Mouse (Mus musculus): ENCODE measurements around the gene Igtp. TPM values are rescaled to one million over a fixed set of nuclear protein-coding genes. Genes with fewer than 3 reads are reported as not detected.

Igtp gene
- polyA plus RNA-seq, 1 experiment = 18.6 TPM

DNA sequence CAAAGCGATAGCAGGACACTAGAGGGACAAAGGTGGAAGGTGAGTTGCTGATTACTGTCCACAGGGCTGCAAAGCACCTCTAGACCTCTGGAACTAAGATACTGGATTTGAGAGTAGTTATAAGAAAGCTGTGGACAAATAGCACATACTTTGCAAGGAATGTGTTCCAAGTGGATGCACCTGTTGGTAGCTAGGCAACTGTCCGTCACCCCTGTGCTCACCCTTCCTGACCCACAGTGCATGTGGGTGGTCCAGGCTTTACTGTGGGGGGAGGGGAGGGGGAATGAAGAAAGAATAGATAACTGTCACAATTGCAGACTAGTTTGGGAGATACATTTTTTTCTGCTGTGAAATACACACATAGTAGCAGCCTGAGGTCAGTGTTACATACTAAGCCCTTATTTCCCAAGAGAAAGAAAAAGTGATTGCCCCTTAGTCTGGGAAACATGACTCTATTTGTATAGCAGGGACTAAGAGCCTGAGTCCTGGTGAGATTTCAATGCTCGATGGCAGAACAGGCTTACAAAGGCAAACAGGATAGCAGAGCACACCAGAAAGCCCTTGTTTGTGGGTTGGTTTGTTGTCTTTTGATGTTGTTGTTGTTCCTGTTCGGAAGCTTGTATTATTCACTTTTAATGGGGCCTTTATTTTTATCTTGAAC is 5.4 kb upstream of the Igtp start:
- Histone ChIP-seq H3K4me1 (ENCODE audit: control insufficient read depth, insufficient read depth, low read length) (peaks cover 4% of the 10 kb centered on the region; the same call in 1 of the 2 replicates), H3K27ac (ENCODE audit: insufficient read depth, low read depth, low read length) (no peak overlapping the region; the same call in 1 of the 2 replicates), H3K36me3 (ENCODE audit: control insufficient read depth, insufficient read depth, low read length) (no peaks in the 10 kb centered on the region), H3K4me3 (ENCODE audit: insufficient read depth, low read depth, low read length) (no peak overlapping the region), H3K27me3 (replicated peaks; ENCODE audit: control insufficient read depth, insufficient read depth, low read length) (no peaks in the 10 kb centered on the region)
- DNase-seq = no peak
- TF ChIP-seq POLR2A (IDR thresholded peaks at IDR 0.05; ENCODE audit: low read depth, low read length) (no peak), CTCF (conservative IDR thresholded peaks at IDR 0.05; ENCODE audit: insufficient read depth, insufficient read length, low read depth, low read length) (no peak)
- WGBS = 45% methylated on average over 4 of the region's 4 CpGs

DNA sequence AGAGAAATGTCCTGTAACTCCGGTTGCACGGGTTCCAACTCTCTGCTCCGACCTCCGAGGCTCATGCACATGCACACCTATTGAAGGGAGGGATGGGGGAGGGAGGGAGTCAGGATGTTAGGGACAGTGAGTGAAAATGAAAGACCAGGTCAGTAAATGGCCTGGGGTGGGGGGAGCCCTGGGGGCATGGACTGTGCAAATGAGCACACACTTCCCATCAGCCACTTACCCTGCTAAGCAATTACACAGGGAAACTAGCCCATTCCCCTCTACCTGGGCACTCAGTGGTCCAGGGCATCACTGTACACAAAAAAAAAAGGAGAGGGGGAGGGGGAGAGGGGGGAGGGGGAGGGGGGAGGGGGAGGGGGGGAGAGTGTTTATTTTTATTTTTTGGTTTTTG is 693 bp upstream of the Igtp start:
- Histone ChIP-seq H3K27ac (ENCODE audit: insufficient read depth, low read depth, low read length) (no peak overlapping the region), H3K27me3 (replicated peaks; ENCODE audit: control insufficient read depth, insufficient read depth, low read length) (no peaks in the 10 kb centered on the region), H3K36me3 (ENCODE audit: control insufficient read depth, insufficient read depth, low read length) (no peaks in the 10 kb centered on the region), H3K4me3 (ENCODE audit: insufficient read depth, low read depth, low read length) (peak overlapping the region; percentile 76; the same call in 1 of the 2 replicates), H3K4me1 (ENCODE audit: control insufficient read depth, insufficient read depth, low read length) (peaks cover 10% of the 10 kb centered on the region; the same call in 1 of the 2 replicates)
- DNase-seq = no peak
- WGBS = 81% methylated on average over 4 of the region's 4 CpGs
- TF ChIP-seq CTCF (conservative IDR thresholded peaks at IDR 0.05; ENCODE audit: insufficient read depth, insufficient read length, low read depth, low read length) (no peak), POLR2A (IDR thresholded peaks at IDR 0.05; ENCODE audit: low read depth, low read length) (no peak)

DNA sequence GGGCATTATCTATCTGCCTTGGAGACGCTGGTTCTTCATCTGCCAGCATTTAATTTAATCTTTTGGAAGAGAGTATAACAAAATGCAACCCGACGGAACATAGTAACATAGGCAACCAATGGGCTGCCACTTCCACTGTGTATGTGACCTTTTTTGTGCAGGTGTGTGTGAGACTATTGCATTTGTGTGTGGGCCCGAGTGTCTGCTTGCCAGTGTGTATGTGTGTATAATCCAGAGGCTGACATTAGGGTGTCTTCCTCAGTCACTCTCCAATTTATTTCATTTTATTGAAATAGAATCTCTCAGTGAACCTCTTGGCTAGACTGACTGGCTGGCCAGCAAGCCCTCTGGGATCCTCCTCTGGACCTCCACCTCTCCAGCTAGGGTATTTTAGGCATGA is 870 bp downstream of the Igtp start:
- DNase-seq = no peak
- peaks cover 6% of the 10 kb centered on the region; the same call in 1 of the 2 replicates for H3K4me1 ChIP-seq (ENCODE audit: control insufficient read depth, insufficient read depth, low read length)
- 86% methylated on average over 4 of the region's 4 CpGs for WGBS
- H3K27ac ChIP-seq (ENCODE audit: insufficient read depth, low read depth, low read length) = no peak overlapping the region
- H3K4me3 ChIP-seq (ENCODE audit: insufficient read depth, low read depth, low read length) = peak overlapping the region; percentile 16
- H3K27me3 ChIP-seq (replicated peaks; ENCODE audit: control insufficient read depth, insufficient read depth, low read length) = no peaks in the 10 kb centered on the region
- TF ChIP-seq POLR2A (IDR thresholded peaks at IDR 0.05; ENCODE audit: low read depth, low read length) (no peak), CTCF (conservative IDR thresholded peaks at IDR 0.05; ENCODE audit: insufficient read depth, insufficient read length, low read depth, low read length) (no peak)
- H3K36me3 ChIP-seq (ENCODE audit: control insufficient read depth, insufficient read depth, low read length) = no peaks in the 10 kb centered on the region

DNA sequence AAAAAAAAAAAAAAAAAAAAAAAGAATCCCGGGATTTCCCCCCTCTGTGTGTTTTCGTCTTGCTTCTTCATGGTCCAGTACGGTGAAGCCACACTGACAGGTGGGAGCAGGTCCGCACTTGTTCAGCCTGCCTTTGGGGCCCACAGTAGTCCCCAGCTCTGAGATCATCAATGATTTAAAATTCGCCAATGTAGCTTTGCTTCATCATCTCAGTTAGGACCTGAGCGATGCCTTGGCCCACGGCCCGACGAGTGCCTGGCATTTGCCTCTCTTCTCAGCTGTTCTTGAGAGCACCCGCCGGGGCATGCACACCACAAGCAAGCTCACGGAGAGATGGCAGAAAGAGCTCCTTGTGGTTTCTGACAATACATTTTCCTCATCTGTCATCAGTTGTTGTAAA is 1.7 kb downstream of the Igtp start:
- no peak overlapping the region for H3K4me3 ChIP-seq (ENCODE audit: insufficient read depth, low read depth, low read length)
- TF ChIP-seq CTCF (conservative IDR thresholded peaks at IDR 0.05; ENCODE audit: insufficient read depth, insufficient read length, low read depth, low read length) (no peak), POLR2A (IDR thresholded peaks at IDR 0.05; ENCODE audit: low read depth, low read length) (no peak)
- no peak for DNase-seq
- H3K36me3 ChIP-seq (ENCODE audit: control insufficient read depth, insufficient read depth, low read length) = no peaks in the 10 kb centered on the region
- WGBS = 84% methylated on average over 12 of the region's 12 CpGs
- no peaks in the 10 kb centered on the region for H3K27me3 ChIP-seq (replicated peaks; ENCODE audit: control insufficient read depth, insufficient read depth, low read length)
- H3K4me1 ChIP-seq (ENCODE audit: control insufficient read depth, insufficient read depth, low read length) = peaks cover 6% of the 10 kb centered on the region; the same call in 1 of the 2 replicates
- no peak overlapping the region for H3K27ac ChIP-seq (ENCODE audit: insufficient read depth, low read depth, low read length)

- no peak for TF ChIP-seq CTCF (conservative IDR thresholded peaks at IDR 0.05; ENCODE audit: insufficient read depth, insufficient read length, low read depth, low read length)
- TF ChIP-seq POLR2A (IDR thresholded peaks at IDR 0.05; ENCODE audit: low read depth, low read length) = no peak
These were observed 11.0 kb downstream of the Igtp start for GRCm38 (mm10) chr11:58210321-58210886.

DNA sequence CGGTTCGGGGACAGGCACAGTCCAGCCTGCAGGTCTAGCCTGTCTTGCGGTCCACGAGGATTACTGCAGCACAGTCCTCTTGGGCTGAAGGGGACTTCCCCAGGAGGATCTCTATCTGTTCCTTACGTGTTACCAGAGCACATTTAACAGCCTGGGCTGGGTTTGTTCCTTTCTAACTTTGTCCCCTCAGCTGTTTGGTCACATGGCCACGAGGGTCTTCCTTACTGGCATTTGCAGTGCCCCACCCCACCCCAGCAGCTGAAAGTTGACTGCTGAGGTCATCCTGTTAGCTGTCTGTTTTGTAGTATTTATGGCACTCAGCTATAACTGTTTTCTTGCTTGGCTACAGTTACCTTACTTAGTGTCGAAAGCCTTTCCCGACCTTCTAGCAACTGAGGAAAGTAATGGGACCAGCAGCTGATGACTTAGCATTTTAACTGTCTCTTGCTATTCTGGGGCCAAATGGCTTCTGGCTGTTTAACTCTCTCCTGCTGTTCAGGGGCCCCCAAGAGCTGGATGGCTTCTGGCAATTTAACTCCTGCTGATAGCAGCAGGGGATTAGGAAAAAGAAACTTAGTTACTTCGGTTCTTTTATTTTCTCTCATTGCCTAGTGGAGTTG is 11.8 kb downstream of the Igtp start:
- Histone ChIP-seq H3K27ac (ENCODE audit: insufficient read depth, low read depth, low read length) (no peak overlapping the region), H3K4me3 (ENCODE audit: insufficient read depth, low read depth, low read length) (no peak overlapping the region)

More at GRCm38 (mm10) chr11:58210321-58210886, 11.0 kb downstream of the Igtp start:
- 89% methylated on average over 1 of the region's 1 CpGs for WGBS
- DNase-seq = no peak
- H3K27ac ChIP-seq (ENCODE audit: insufficient read depth, low read depth, low read length) = no peak overlapping the region
- H3K4me1 ChIP-seq (ENCODE audit: control insufficient read depth, insufficient read depth, low read length) = peaks cover 5% of the 10 kb centered on the region; the same call in 1 of the 2 replicates
- H3K27me3 ChIP-seq (replicated peaks; ENCODE audit: control insufficient read depth, insufficient read depth, low read length) = no peaks in the 10 kb centered on the region
- no peak overlapping the region for H3K4me3 ChIP-seq (ENCODE audit: insufficient read depth, low read depth, low read length)
- H3K36me3 ChIP-seq (ENCODE audit: control insufficient read depth, insufficient read depth, low read length) = no peaks in the 10 kb centered on the region

GRCm38 (mm10) chr11:58211682-58212067 is 12.3 kb downstream of the Igtp start:
- H3K36me3 ChIP-seq (ENCODE audit: control insufficient read depth, insufficient read depth, low read length) = no peaks in the 10 kb centered on the region
- H3K27me3 ChIP-seq (replicated peaks; ENCODE audit: control insufficient read depth, insufficient read depth, low read length) = no peaks in the 10 kb centered on the region
- TF ChIP-seq POLR2A (IDR thresholded peaks at IDR 0.05; ENCODE audit: low read depth, low read length) (no peak), CTCF (conservative IDR thresholded peaks at IDR 0.05; ENCODE audit: insufficient read depth, insufficient read length, low read depth, low read length) (no peak)
- H3K27ac ChIP-seq (ENCODE audit: insufficient read depth, low read depth, low read length) = no peak overlapping the region
- 75% methylated on average over 2 of the region's 2 CpGs for WGBS
- peaks cover 5% of the 10 kb centered on the region; the same call in 1 of the 2 replicates for H3K4me1 ChIP-seq (ENCODE audit: control insufficient read depth, insufficient read depth, low read length)
- no peak for DNase-seq
- H3K4me3 ChIP-seq (ENCODE audit: insufficient read depth, low read depth, low read length) = no peak overlapping the region

More for the DNA sequence above, 11.8 kb downstream of the Igtp start:
- H3K4me1 ChIP-seq (ENCODE audit: control insufficient read depth, insufficient read depth, low read length) = peaks cover 5% of the 10 kb centered on the region; the same call in 1 of the 2 replicates
- TF ChIP-seq CTCF (conservative IDR thresholded peaks at IDR 0.05; ENCODE audit: insufficient read depth, insufficient read length, low read depth, low read length) = no peak
- no peak for TF ChIP-seq POLR2A (IDR thresholded peaks at IDR 0.05; ENCODE audit: low read depth, low read length)
- WGBS = 34% methylated on average over 9 of the region's 9 CpGs
- no peaks in the 10 kb centered on the region for H3K36me3 ChIP-seq (ENCODE audit: control insufficient read depth, insufficient read depth, low read length)
- no peaks in the 10 kb centered on the region for H3K27me3 ChIP-seq (replicated peaks; ENCODE audit: control insufficient read depth, insufficient read depth, low read length)
- no peak for DNase-seq
